Mouse (Mus musculus) layer of hippocampus, postnatal 10 days (tissue): ENCODE results near the gene Yars. TPM values are rescaled to one million over a fixed set of nuclear protein-coding genes. Genes with fewer than 3 reads are reported as not detected.
A peak's percentile ranks its signal among the peaks of the same experiment; 100 is the strongest.
"Not testable (repeated sequence)": the region's sequence is repeated elsewhere in the genome, so short reads cannot be mapped to it uniquely, and the experiment has no call there.

Experiments used
- DNase-seq, 2 experiments: peaks; one replicate each; pipeline ENCODE4 v3.0.0; 2021; ENCODE audit warnings: low spot score in 2 of 2
- total RNA-seq, 2 experiments: library from RNA; stranded (reverse); gene quantifications; 2 replicates each; pipeline ENCODE4 v1.2.3; 2021

The Yars gene
- total RNA-seq, 2 experiments from 2014 or later = 99.0 to 109 TPM

DNA sequence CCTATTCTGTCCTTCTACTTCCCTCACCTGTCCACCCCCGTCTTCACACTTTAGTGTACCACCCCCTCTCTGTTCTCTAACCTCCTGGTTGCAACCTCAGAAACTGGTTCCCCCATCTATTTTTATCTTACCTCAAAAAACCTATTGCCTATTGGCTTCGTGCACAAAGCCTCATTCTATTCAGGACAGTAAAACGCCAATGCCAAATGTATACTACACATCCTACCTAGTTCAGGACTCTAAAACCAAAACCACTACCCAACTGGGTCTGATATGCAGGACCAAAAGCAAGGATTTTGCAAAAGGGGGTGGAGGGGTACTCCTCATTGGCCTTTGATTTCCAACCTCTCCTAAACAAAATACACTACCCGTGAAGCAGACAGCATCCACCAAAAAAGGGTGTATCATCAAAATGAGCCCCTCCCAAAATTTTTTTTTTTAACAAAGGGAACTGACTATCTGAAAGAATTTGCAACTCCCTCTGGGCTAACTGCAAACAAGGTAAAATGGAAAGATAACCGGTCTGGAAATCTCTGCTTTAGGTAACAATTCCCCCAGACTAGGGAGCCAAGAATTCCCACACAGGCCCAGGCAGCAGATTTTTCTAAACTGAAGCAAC is 1.4 kb upstream of the Yars start:
- DNase-seq = no peak

DNA sequence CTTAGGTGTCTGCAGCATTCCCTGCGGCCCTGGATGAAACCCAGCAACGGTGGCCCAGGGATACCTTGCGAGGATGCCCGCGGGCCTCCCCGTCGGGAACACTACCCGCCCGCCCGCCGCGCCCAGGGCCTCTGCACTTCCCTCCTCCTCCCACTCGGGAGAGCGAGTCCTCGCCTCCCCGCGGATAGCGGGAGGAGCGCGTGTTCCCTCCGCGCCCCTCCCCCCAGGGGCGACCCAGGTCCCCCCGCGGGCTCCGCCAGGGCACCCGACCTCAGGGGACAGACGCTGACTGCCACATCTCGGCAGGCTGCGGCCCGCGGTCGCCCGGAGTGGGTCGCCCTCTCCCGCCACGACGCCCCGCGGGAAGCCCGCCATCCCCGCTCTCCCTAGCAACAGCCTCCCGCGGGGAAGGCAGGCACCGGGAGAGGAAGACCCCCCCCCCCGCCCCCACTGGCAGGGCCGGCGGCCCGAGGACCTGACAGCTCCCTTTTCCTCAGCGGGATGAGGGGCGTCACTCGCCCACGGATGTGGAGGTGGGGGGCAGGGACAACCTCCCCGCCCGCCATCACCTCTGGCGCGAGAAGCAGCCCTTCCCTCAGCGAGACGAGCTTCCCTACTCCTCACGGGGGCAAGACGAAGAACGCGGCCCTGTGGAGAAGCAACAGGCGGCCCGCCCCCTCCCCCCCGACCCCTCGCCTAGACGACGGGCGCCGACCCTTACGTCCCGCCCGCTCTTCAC is 588 bp upstream of the Yars start:
- DNase-seq = peak; percentile 68 to 77

DNA sequence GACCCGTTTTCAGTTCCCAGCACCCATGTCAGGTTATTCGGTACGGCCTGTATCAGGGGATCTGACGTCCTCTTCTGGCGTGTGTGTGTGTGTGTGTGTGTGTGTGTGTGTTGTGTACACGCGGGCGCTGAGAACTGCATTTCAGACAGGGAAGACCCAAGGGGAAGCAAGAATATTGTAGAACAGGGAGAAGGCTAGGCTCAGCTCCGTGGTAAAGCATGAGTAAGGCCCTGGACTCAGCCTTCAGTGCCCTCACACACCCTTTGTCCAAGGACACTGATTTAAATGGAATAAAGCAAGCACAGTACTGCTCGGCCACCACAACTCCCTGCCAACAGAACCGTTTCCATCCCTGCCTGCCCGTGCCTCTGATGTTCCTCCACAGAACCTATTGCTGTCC is 978 bp downstream of the Yars start:
- DNase-seq = peak in 1 of 2 experiments; percentile 32

DNA sequence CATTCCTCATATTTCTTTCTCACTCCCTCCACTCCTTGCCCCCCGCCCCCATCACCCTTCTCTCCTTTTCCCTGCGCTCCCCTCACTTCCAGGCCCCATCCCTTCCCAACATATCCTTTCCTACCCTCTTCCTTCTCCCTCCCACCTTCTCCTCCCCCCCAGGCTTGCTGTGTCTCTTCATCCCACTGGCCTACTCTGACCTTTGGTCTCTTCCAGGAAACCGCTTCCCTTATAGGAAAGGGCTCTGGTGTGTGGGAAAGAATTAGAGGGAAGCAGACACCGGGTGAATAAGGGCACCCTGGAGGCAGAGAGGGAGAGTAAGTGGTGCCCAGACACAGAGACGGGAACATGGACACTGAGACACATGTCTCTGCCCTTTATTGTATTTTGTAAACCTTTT is 2.1 kb downstream of the Yars start:
- no peak for DNase-seq

DNA sequence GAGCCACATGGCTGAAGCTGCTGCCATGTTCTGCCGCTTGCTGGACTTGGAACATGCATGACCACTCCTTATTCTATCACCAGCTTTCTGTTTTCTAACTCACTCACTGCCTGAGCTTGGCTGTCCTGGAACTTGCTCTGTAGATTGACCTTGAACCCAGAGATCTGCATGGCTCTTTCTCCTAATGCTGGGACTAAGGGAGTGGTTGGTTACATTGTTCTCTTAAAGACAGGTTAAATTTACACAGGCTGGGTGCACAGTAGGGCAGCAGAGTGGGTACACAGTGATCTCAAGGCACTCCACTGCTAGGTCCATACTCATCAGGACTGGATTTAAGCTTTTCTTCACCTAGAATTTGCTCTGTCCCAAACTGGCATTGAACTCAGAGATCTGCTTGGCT is 4.7 kb downstream of the Yars start:
- DNase-seq = no peak

DNA sequence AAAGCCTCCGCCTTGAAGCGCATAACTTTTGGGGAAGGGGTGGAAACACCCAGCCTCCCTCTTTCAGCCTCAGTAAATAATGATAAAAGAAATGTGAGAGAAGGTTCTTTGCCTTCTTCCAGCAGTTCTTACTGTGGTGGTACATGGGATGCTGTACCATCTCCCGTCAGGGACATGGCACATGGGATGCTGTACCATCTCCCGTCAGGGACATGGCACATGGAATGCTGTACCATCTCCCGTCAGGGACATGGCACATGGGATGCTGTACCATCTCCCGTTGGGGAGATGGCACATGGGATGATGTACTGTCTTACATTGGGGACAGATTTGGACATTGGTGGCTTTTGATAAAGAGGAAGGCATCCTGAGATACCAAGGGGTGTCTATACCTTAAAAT is 8.0 kb downstream of the Yars start:
- no peak for DNase-seq

DNA sequence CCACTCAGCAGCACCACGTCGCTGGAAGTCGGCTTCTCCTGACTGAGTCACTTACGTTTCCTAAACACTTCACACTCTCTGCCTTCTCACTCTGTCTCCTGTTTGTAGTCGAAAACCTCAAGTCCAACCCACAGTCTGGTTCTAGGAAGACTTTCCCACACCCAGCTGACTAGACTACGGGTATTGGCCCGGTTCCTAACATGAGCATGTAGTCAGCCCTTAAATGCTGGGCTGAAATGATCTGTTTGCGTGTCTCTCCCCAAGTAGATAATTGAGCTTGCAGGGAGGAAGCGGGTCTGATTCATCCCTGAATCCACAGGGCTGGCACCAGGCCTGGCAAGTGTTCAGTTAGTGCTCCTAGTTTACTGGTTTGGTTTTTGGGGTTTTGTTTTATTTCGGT is 15.1 kb downstream of the Yars start:
- DNase-seq = no peak

DNA sequence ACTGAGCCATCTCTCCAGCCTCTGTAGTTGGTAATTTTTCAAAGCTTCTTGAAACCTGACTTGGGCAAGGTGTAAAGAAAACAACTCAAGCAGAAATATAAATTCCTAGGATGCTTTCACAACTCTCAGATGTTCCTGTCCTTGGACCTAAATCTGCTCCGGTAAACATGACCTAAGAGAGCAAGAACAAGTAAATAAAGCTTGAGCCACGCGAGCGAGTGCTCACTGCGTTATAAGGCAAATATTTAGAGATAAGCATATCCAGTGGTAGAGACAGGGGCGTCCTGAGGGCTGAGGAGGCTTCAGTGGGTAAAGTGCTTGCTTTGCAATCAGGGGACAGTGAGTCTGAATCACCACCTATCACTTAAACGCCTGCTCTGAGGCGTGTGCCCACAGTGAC is 17.2 kb downstream of the Yars start:
- DNase-seq = no peak

DNA sequence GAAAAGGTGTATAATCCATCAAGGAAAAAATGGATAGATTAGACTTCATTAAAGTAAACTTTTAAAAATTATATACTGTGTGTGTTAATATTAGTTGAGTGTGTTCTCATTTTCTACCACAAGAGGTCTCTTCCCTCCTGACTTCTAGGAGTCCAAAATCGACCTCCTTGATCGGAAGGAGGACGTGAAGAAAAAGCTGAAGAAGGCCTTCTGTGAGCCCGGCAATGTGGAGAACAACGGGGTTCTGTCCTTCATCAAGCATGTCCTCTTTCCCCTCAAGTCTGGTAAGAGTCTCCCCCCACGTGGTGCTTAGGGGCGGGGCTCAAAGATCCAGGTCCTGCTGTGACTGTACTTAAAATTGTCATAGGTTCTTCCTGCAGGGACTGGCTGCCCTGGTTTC is 19.9 kb downstream of the Yars start:
- DNase-seq = no peak

DNA sequence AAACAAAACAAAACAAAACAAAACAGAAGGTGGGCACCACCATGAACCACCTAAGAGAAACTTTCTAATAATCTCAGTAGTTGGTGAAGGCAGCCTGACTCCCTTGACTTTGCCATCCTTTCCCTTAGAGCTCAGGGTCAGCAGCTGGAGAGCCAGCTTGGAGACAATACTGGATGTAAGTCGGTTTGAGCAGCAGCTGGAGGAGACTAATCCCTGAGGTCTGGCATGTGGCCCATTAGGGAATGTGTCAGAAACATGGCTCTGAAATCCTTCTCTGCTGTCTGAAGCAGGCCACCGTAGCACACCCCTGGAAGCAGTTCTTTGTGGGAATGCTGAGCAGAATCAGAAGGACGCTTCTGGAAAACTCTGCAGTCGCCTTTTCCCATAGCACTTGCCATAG is 21.9 kb downstream of the Yars start:
- DNase-seq = no peak

DNA sequence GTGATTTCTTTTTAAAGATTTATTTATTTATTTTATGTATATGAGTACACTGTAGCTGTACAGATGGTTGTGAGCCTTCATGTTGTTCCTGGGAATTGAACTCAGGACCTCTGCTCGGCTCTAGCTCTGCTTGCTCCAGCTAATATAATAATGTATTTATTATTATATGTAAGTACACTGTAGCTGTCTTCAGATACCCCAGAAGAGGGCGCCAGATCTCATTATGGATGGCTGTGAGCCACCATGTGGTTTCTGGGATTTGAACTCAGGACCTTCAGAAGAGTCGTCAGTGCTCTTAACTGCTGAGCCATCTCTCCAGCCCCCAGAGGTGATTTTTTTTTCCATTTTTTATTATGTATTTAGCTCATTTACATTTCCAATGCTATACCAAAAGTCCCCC is 22.9 kb downstream of the Yars start:
- not testable (repeated sequence) for DNase-seq

DNA sequence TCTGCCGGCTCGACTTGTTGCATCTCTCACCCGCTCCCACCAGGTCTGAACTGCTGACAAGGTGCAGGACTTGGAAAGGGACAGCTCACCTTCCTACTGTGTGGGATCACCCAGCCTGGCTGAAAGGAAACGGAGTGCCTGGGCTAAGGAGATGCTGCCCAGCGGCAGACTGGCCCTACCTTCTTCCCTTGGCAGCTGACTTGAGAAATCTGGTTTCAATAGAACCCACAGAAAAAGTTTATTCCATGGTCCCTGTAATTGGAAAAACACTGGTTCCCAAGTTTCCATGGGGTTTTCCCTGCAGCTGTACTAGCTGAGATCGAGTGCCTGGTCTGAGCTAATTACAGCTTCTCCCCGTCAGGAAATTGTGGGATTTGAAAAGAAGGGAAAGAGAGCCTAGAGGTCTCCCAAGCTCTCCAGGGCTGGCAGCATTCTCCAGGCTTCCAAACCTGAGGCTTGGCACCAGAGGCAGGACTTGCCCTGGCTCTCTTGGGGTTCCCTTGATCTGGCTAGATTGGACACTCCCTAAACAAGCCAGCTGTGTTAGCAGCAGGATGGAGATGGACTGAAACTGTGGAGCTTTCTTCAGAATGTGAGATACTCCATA is 29.1 kb downstream of the Yars start:
- DNase-seq = no peak

DNA sequence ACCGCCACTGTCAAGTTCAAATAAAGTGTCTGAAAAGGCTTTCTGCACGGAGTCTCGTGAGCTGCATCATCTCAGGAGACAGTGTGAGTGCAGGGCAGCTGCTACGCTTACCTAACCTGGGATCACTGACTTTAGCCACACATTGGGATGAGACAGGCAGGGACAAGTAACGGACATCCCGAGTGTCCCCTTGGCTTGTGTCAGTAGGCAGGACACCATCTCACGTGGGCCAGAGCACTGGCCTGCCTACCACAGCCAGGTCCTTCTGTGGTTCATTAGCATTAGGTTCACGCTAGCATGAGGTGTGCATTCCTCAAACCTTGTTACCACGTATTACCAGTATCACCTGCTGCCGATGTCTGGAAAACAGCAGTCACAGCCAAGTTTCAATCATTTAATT is 29.6 kb downstream of the Yars start:
- no peak for DNase-seq

DNA sequence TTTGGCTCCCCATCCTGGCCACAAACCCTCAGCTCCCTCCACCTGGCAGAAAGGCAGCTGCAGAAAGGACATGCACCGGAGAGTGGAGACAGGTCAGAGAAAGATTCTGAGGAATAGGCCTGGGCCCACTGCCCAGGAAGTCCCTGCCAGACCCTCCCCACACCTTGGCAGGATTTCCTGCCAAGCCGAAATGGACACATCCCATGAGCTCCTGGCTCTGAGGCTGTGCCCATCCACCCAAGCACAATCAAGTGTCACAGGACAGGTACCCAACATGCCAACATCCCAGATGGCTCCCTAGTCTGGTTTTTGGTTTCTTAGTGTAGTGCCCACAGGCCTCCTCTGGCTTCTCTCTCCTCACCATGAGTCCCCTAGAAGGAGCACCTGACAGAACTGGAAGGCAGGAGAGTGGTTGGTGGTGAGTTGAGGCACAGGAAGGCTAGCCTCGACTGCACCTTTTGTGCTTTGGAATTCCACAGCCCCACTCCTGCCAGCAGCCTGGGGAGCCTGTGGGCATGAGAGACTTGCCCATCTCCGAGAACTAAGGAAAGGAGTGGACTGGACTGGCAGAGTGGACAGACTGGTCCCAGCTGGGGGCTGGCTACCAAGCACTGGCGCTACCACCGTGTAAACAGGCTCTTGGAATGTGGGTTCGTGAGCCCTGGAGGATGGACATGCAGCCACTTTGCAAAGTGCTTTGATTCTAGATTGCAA is 31.0 kb downstream of the Yars start:
- DNase-seq = no peak

DNA sequence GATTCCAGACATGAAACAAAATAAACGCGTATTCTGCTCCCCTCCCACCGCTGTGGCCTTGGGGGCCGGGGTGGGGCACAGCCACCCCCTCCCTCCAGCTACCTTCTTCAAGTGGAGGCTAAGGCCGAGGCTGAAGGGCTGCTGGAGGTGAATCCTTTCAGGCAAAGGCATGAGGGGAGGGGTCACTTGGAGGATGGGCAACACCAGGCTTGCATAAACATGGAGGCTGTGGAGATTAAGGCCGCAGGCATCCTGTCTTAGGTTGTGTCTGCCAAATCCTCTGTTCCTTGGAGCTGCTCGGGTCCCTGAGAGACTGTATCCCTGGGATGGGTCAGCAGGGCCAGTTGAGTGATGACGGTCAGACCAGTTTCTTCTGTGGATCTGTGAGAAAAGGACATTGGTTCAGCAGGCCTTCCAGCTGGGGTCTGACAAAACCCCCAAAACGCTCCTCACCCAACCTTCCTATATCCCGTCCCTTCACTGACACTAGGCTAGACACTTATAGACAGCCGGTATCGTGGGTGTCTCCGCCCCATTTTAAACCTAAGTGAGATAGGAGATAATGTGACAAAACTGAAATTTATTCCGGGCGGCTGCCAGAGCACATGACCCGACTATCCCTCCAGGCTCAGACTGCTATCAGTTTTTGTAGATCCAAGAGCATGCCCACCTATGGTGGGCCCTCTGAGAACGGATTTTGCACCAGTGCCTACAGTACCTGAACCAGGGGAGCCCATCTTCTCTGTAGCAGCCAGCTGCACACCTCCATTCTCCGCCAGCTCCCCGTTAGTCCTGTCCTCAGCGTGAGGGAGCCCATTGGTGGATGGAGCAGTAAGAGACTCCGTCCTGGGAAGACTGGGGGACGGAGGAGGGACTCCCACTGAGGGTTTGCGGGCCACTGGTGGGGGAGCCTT is 31.8 kb downstream of the Yars start:
- DNase-seq = no peak

DNA sequence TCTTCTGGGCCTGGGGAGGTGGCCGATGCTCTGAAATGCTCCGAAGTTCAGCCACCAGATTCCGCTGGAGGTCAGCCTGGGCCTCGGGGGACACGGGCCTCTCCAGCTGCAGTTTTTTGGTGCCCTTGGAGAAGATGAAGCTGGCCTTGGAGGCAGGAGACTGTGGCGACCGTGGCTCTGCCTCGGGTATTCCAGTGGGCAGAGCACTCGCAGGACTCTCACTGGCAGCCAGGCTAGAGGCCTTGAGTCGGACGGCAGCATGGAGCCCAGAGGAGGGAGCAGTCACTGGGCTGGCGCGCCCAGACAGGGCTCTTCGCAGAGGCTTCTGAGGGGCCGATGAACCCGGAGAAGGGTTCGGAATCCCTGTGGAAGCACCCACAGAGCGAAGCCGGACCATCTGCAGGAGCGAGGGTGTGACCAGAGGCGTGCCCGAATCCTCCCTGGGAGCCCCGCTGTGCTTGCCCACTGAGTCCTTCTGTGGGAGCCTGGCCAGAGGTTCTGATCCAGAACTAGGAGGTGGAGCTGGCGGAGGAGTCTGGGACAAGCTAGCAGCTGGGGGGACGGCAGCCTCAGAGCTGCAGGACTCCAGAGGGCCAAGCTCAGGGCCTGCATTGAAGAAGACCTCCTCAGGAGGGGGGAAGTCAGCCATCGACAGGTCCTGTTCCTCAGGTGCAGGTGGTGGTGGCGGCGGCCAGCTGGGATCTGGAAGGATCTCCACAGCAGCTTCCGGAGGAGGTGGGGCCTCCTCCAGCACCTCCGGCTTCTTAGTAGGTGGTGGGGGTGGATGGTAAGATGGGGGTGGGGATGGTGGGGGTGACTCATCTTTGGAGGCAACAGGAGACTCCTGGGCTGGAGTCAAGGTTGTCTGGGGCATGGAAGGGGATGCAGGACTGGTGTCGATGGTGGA is 32.7 kb downstream of the Yars start:
- no peak for DNase-seq

DNA sequence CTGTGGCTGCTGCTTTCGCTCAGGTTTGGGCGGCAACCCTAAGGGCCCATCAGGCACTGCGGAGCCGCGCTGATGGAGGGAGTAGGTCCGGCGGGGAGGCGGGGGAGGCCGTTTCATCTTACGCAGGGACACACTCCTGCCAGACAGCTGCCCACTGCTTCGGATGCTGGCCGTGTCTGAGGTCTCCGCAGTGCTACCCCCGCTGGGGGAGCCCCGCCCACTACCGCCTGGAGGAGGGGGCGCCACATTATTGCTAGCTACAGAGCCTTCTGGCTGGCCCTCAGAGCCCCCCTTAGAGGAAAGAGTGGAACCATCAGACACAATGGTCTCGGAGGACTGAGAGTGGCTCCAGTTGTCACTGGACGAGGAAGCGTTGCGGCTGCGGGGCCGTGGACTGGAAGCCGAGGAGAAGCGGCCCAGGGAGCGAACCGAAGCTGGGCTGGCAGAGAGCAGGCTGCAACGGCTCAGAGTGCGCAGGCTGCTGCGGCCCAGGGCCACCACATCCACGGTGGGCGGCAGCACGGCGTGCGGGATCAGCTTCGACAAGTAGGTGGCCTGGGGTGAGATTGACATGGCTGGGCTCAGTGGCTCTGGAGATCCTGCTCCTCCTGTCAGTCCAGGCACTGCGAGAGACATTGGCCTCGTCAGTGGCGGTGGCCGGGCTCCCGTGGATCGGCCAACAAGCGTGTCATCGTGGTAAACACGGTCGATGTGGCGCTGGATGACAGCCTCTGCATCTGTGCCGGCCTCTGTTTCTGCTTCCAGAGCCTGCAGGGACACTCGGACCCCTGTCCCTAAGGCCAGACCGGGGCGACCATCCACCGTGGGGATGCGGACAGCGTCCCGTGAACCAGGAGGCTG is 34.1 kb downstream of the Yars start:
- peak in 1 of 2 experiments; percentile 41 for DNase-seq

DNA sequence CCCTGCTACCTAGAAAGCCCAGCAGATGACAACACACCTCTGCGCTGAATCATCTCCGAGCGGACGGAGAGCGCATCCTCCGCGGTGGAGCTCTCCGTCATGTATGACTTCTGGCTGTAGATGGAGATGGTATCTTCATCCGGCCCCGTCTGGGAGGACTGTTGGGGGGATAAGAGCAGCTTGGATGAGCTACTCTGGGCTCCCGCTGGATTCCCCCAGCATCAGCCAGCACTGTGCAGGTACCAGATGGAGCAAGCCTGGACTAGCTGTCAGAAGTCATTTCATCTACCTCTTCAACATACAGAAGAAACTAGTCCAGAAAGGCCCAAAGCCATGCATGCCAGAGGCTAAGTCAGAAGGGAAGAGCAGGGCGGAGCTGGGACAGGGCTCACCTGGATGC is 35.8 kb downstream of the Yars start:
- no peak for DNase-seq

DNA sequence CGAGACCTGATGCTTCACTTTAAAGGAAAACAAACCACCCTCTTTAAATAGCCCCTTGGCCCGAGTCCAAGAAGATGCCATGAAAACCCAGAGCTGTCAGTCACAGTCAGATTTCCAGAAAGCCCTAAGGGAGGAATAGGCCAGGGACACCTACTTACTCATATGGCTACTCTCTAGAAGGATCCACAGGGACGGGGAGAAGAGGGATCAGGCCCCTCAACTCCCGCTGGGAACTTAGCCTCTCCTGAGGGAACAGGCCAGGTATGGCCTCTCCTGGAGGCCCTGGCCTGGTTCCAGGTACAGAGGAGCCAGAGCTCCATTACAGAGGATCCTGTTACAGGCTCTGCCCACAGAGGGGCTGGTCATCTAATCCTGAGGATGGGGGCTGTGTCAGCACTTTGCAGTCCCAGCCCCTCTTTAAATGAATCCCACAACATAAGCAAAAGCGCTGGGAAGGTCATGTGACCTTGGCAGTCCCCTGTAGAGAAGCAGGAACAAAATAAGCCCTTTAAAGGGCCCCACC is 36.9 kb downstream of the Yars start:
- DNase-seq = no peak
